Mouse (Mus musculus) myocyte (in vitro differentiated cells): Measurements from ENCODE around the gene Sec16a.

ENCODE experiments used
- CEBPB ChIP-seq: IDR thresholded peaks from 2 replicates; pipeline ENCODE4 v1.6.1; 2011; ENCODE audit warnings: mild to moderate bottlenecking, moderate library complexity; ENCODE audit not compliant: poor library complexity, insufficient read depth, severe bottlenecking
- E2F4 ChIP-seq: IDR thresholded peaks from one replicate; pipeline ENCODE4 v1.6.1; 2011; ENCODE audit warnings: mild to moderate bottlenecking, control low read depth, moderate library complexity; ENCODE audit not compliant: insufficient read depth
- MAX ChIP-seq: IDR thresholded peaks from one replicate; pipeline ENCODE4 v1.6.1; 2011; ENCODE audit warnings: low read depth, mild to moderate bottlenecking, control low read depth
- MYOD1 ChIP-seq, 3 experiments: IDR thresholded peaks; one replicate each; pipeline ENCODE4 v1.6.1; 2011; ENCODE audit warnings: control low read depth in 2 of 3, low read depth in 2 of 3, mild to moderate bottlenecking in 2 of 3, moderate library complexity in 1 of 3; ENCODE audit not compliant: insufficient read length in 2 of 3, control insufficient read depth in 1 of 3
- MYOG ChIP-seq, 3 experiments: IDR thresholded peaks; one replicate each; pipeline ENCODE4 v1.6.1; 2011; ENCODE audit warnings: control low read depth in 2 of 3, low read depth in 2 of 3, mild to moderate bottlenecking in 2 of 3; ENCODE audit not compliant: insufficient read length in 2 of 3, control insufficient read depth in 1 of 3, insufficient read depth in 1 of 3
- POLR2A ChIP-seq: IDR thresholded peaks from one replicate; pipeline ENCODE4 v1.6.1; 2011; ENCODE audit warnings: low read depth, mild to moderate bottlenecking, control low read depth, moderate library complexity; ENCODE audit not compliant: insufficient read length
- POLR2AphosphoS2 ChIP-seq: IDR thresholded peaks from one replicate; pipeline ENCODE4 v1.6.1; 2011; ENCODE audit warnings: low read depth, control low read depth; ENCODE audit not compliant: insufficient read length
- REST ChIP-seq: IDR thresholded peaks from one replicate; pipeline ENCODE4 v1.6.1; 2011; ENCODE audit warnings: mild to moderate bottlenecking, control low read depth, moderate library complexity; ENCODE audit not compliant: insufficient read depth, insufficient read length
- SRF ChIP-seq: IDR thresholded peaks from one replicate; pipeline ENCODE4 v1.6.1; 2011; ENCODE audit warnings: low read depth; ENCODE audit not compliant: control insufficient read depth, insufficient read length
- TCF12 ChIP-seq: IDR thresholded peaks from one replicate; pipeline ENCODE4 v1.6.1; 2011; ENCODE audit warnings: mild to moderate bottlenecking, control low read depth; ENCODE audit not compliant: poor library complexity, insufficient read depth, severe bottlenecking
- TCF3 ChIP-seq: IDR thresholded peaks from one replicate; pipeline ENCODE4 v1.6.1; 2011; ENCODE audit warnings: low read depth, control low read depth; ENCODE audit not compliant: insufficient read length
- USF1 ChIP-seq: IDR thresholded peaks from one replicate; pipeline ENCODE4 v1.6.1; 2011; ENCODE audit warnings: low read depth, mild to moderate bottlenecking, control low read depth, moderate library complexity

DNA sequence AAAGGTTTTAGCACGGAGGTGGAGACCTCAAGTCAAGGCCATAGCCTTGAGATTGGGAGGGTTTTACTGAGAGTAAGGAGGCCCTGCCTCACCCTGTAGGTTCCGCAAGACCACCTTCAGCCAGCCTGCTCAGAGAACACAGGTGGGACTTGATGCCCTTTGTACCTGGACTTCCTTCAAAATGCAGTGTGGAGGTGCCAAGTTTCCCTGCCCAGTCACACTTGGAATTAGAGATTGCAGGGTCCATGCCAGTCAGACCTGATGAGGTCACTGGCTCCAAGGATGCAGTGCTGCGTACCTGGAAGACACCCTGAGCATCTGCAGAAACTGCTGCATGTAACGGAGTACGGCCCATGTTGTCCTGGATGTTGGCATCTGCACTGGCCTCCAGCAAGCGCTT, 18.4 kb upstream of the Sec16a start:
- TF ChIP-seq POLR2A (no peak), TCF12 (no peak), USF1 (no peak), CEBPB (no peak), SRF (no peak), POLR2AphosphoS2 (no peak), MAX (no peak), MYOG (IDR thresholded peaks at IDR 0.05; ENCODE audit: control insufficient read depth in 1 of 3, insufficient read depth in 1 of 3, insufficient read length in 2 of 3, low read depth in 2 of 3) (no peak), MYOD1 (IDR thresholded peaks at IDR 0.05; ENCODE audit: control insufficient read depth in 1 of 3, insufficient read length in 2 of 3, low read depth in 2 of 3) (no peak), E2F4 (no peak), TCF3 (no peak), REST (no peak)
